Mouse (Mus musculus): ENCODE data around the gene Fam168b. TPM values are rescaled to one million over a fixed set of nuclear protein-coding genes. Genes with fewer than 3 reads are reported as not detected.

Fam168b gene
- total and polyA plus RNA-seq, 3 experiments, result 47.6 to 148 (median 50.6) TPM

DNA sequence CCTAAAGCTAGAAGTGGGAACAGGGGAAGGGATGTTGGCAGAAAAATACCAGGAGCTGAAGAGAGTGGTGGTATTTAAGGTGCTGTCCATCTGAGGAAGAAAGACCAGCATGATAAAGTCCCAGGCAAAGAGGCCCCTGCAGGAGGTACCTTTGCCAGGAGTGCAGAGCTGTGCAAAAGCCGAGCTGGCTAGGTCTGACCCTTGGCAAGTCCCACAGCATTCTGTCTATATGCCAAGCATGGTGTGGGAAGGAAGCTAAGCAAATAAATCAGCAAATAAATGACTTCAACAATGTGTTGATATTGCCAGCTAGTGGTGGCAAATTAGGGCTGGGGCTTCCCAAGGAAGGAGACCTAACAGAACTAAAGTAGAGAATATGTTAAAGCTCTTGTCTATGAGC, 76.0 kb downstream of the Fam168b start:
- no peak overlapping the region for H3K4me3 ChIP-seq
- no peaks in the 10 kb centered on the region for H3K4me1 ChIP-seq (ENCODE audit: control insufficient read depth, insufficient read depth, low read length)
- intact Hi-C loops (cut with DNase I), result no loop called here
- no peaks in the 10 kb centered on the region for H3K27me3 ChIP-seq (ENCODE audit: control insufficient read depth, insufficient read depth, low read length)
- H3K36me3 ChIP-seq (ENCODE audit: control insufficient read depth, insufficient read depth, low read length), result no peaks in the 10 kb centered on the region
- no peak overlapping the region for H3K9ac ChIP-seq (ENCODE audit: low read depth, low read length)
- H3K27ac ChIP-seq, result no peak overlapping the region
- no peak for TF ChIP-seq CTCF (IDR thresholded peaks at IDR 0.05)
- TF ChIP-seq POLR2A (IDR thresholded peaks at IDR 0.05; ENCODE audit: insufficient read depth, low read depth, low read length), result no peak
- TF ChIP-seq EP300 (IDR thresholded peaks at IDR 0.05; ENCODE audit: insufficient read depth, low read depth, low read length), result no peak
- DNase-seq, result no peak
- H3K79me2 ChIP-seq (replicated peaks; ENCODE audit: control insufficient read depth, insufficient read depth, low read length), result no peaks in the 10 kb centered on the region
- 31% methylated on average over 1 of the region's 1 CpGs for WGBS

Other genes with a start within 250 kb of the Fam168b start
- 100 to 1,000 TPM; 102 to 117 TPM for gene Plekhb2, start 6.9 kb upstream of the Fam168b start, total RNA-seq (2021)
- gene Plekhb2, start 6.9 kb upstream of the Fam168b start, polyA plus RNA-seq (2012; rRNA removed), result 72.7 and 108 TPM in 2 replicates